Mouse (Mus musculus) right cerebral cortex, adult 2 months (tissue): Measurements from ENCODE around the gene Vmn1r3.
"Not testable (repeated sequence)": the region's sequence is repeated elsewhere in the genome, so short reads cannot be mapped to it uniquely, and the experiment has no call there.

ENCODE experiments used
- DNase-seq, 2 experiments: peaks; one replicate each; pipeline ENCODE4 v3.0.0; 2021 to 2022; ENCODE audit warnings: low spot score in 2 of 2

The Vmn1r3 gene

GRCm38 (mm10) chr4:3185258-3185657, at the start of gene Vmn1r3:
TSS of gene Vmn1r3 (minus strand) at chr4:3185358.
- not testable (repeated sequence) for DNase-seq

GRCm38 (mm10) chr4:3232053-3232452, 46.9 kb upstream of the Vmn1r3 start:
- DNase-seq = no peak

GRCm38 (mm10) chr4:3230908-3231684, 45.9 kb upstream of the Vmn1r3 start:
- no peak for DNase-seq

- DNase-seq = no peak
Observed at GRCm38 (mm10) chr4:3229532-3229931, 44.4 kb upstream of the Vmn1r3 start.

- no peak for DNase-seq
Observed at GRCm38 (mm10) chr4:3228476-3228875, 43.3 kb upstream of the Vmn1r3 start.

- no peak for DNase-seq
Observed at GRCm38 (mm10) chr4:3227751-3228150, 42.6 kb upstream of the Vmn1r3 start.

- DNase-seq = no peak
Observed at GRCm38 (mm10) chr4:3226488-3226887, 41.3 kb upstream of the Vmn1r3 start.

GRCm38 (mm10) chr4:3225416-3225815, 40.3 kb upstream of the Vmn1r3 start:
- not testable (repeated sequence) for DNase-seq

- DNase-seq = not testable (repeated sequence)
Observed at GRCm38 (mm10) chr4:3224848-3225247, 39.7 kb upstream of the Vmn1r3 start.

- DNase-seq = not testable (repeated sequence)
Observed at GRCm38 (mm10) chr4:3223483-3224209, 38.5 kb upstream of the Vmn1r3 start.

GRCm38 (mm10) chr4:3216382-3216781, 31.2 kb upstream of the Vmn1r3 start:
- not testable (repeated sequence) for DNase-seq

- not testable (repeated sequence) for DNase-seq
Observed at GRCm38 (mm10) chr4:3213349-3213748, 28.2 kb upstream of the Vmn1r3 start.

- not testable (repeated sequence) for DNase-seq
Observed at GRCm38 (mm10) chr4:3209643-3210217, 24.6 kb upstream of the Vmn1r3 start.

GRCm38 (mm10) chr4:3176746-3177490, 8.2 kb downstream of the Vmn1r3 start:
- DNase-seq = not testable (repeated sequence)

- not testable (repeated sequence) for DNase-seq
Observed at GRCm38 (mm10) chr4:3176195-3176594, 9.0 kb downstream of the Vmn1r3 start.

- DNase-seq = not testable (repeated sequence)
Observed at GRCm38 (mm10) chr4:3175756-3176155, 9.4 kb downstream of the Vmn1r3 start.

- DNase-seq = not testable (repeated sequence)
Observed at GRCm38 (mm10) chr4:3174586-3174985, 10.6 kb downstream of the Vmn1r3 start.

- DNase-seq = not testable (repeated sequence)
Observed at GRCm38 (mm10) chr4:3167020-3167419, 18.1 kb downstream of the Vmn1r3 start, which contains the start of gene Vmn1r2. TSS of gene Vmn1r2 (plus strand) at chr4:3167320.

- DNase-seq = no peak
Observed at GRCm38 (mm10) chr4:3165046-3165445, 20.1 kb downstream of the Vmn1r3 start.

GRCm38 (mm10) chr4:3164429-3164828, 20.7 kb downstream of the Vmn1r3 start:
- not testable (repeated sequence) for DNase-seq

GRCm38 (mm10) chr4:3153320-3153719, 31.8 kb downstream of the Vmn1r3 start:
- not testable (repeated sequence) for DNase-seq

GRCm38 (mm10) chr4:3147926-3148325, 37.2 kb downstream of the Vmn1r3 start:
- not testable (repeated sequence) for DNase-seq
